Mouse (Mus musculus) lung, postnatal 0 days (tissue): ENCODE results near the gene Tekt1.

Source experiments
- CTCF ChIP-seq: IDR thresholded peaks from 2 replicates; pipeline ENCODE4 v1.5.1; 2016; ENCODE audit warnings: antibody characterized with exemption, mild to moderate bottlenecking
- EP300 ChIP-seq: IDR thresholded peaks from 2 replicates; pipeline ENCODE4 v1.6.1; 2016; ENCODE audit warnings: antibody characterized with exemption, mild to moderate bottlenecking, control low read depth

DNA sequence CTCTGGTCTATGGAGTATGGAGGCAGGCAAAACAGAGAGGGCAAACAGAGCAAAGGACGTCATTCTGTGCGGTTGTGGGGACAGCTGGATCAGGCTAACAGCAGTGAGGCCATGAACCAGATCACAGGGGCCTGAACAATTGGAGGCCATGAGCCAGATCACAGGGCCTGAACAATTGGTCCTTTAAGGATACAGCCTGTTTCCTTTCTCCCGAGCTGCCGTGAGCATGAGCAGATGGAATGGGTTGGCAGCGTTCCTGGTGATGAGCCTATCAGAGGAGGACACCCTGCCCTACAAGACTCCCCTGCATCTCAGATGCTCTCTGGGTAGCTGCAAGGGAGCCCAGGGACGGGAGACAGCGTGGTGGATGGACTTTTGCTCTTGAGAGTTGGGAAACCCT is 60.0 kb downstream of the Tekt1 start:
- no peak for TF ChIP-seq CTCF
- no peak for TF ChIP-seq EP300
